Mouse (Mus musculus): Measurements from ENCODE around the gene Supt5.
A peak's percentile ranks its signal among the peaks of the same experiment; 100 is the strongest.
"Not testable (repeated sequence)": the region's sequence is repeated elsewhere in the genome, so short reads cannot be mapped to it uniquely, and the experiment has no call there.

Supt5 gene

GRCm38 (mm10) chr7:28338108-28338998 lies at the start of gene Supt5:
TSS of gene Supt5 (minus strand) at chr7:28338746.
- DNase-seq: peak; percentile 98

GRCm38 (mm10) chr7:28387384-28387783 lies 48.8 kb upstream of the Supt5 start:
- not testable (repeated sequence) for DNase-seq

- not testable (repeated sequence) for DNase-seq
Observed at GRCm38 (mm10) chr7:28386877-28387276, 48.3 kb upstream of the Supt5 start.

- DNase-seq: peak; percentile 79
Observed at GRCm38 (mm10) chr7:28386462-28386861, 47.9 kb upstream of the Supt5 start.

- DNase-seq: peak; percentile 91
Observed at GRCm38 (mm10) chr7:28386007-28386406, 47.5 kb upstream of the Supt5 start.

- no peak for DNase-seq
Observed at GRCm38 (mm10) chr7:28385196-28385595, 46.6 kb upstream of the Supt5 start.

GRCm38 (mm10) chr7:28384162-28384561 lies 45.6 kb upstream of the Supt5 start:
- no peak for DNase-seq

GRCm38 (mm10) chr7:28383606-28384005 lies 45.1 kb upstream of the Supt5 start:
- DNase-seq: no peak

- peak; percentile 94 for DNase-seq
Observed at GRCm38 (mm10) chr7:28382981-28383396, 44.4 kb upstream of the Supt5 start.

- no peak for DNase-seq
Observed at GRCm38 (mm10) chr7:28382347-28382951, 43.9 kb upstream of the Supt5 start.

GRCm38 (mm10) chr7:28381938-28382337 lies 43.4 kb upstream of the Supt5 start:
- DNase-seq: peak; percentile 75

GRCm38 (mm10) chr7:28381017-28381790 lies 42.7 kb upstream of the Supt5 start:
- no peak for DNase-seq

- no peak for DNase-seq
Observed at GRCm38 (mm10) chr7:28380237-28381016, 41.9 kb upstream of the Supt5 start, which contains the start of gene Zfp36. TSS of gene Zfp36 (minus strand) at chr7:28380253.

GRCm38 (mm10) chr7:28378769-28379651 lies 40.5 kb upstream of the Supt5 start:
- peak; percentile 92 for DNase-seq

GRCm38 (mm10) chr7:28378066-28378690 lies 39.6 kb upstream of the Supt5 start:
- DNase-seq: no peak

GRCm38 (mm10) chr7:28377190-28378065 lies 38.9 kb upstream of the Supt5 start:
- DNase-seq: no peak

- DNase-seq: no peak
Observed at GRCm38 (mm10) chr7:28376011-28376771, 37.6 kb upstream of the Supt5 start.

GRCm38 (mm10) chr7:28375176-28375921 lies 36.8 kb upstream of the Supt5 start:
- peak; percentile 88 for DNase-seq

All from layer of hippocampus, adult 9-11 months (tissue).